Mouse (Mus musculus): ENCODE results near the gene Lgr5. TPM values are rescaled to one million over a fixed set of nuclear protein-coding genes. Genes with fewer than 3 reads are reported as not detected.

The Lgr5 gene
- polyA plus RNA-seq, 1 experiment from 2014 or later = 0.63 TPM

- 54% methylated on average over 4 of the region's 4 CpGs for whole genome bisulfite sequencing (ENCODE audit: insufficient replicate concordance)
- no peak overlapping the region for H3K9ac ChIP-seq (ENCODE audit: low read depth, low read length)
- no peaks in the 10 kb centered on the region for H3K27me3 ChIP-seq (ENCODE audit: control insufficient read depth, insufficient read depth, low read depth, low read length)
- H3K4me2 ChIP-seq (ENCODE audit: low read depth, low read length) = no peak overlapping the region
- H3K9me3 ChIP-seq (replicated peaks; ENCODE audit: control insufficient read depth, low read length) = no peaks in the 10 kb centered on the region; the same call in 1 of the 2 replicates
- no peak overlapping the region for H3K27ac ChIP-seq (ENCODE audit: low read length)
- no peak for ATAC-seq (ENCODE audit: low read depth)
- H3K4me3 ChIP-seq (ENCODE audit: low read depth, low read length) = no peak overlapping the region
- no peaks in the 10 kb centered on the region for H3K4me1 ChIP-seq (ENCODE audit: control insufficient read depth, low read depth, low read length)
- H3K36me3 ChIP-seq (ENCODE audit: control insufficient read depth, insufficient read depth) = no peaks in the 10 kb centered on the region
Measured at GRCm38 (mm10) chr10:115528892-115529291, 58.7 kb downstream of the Lgr5 start.

GRCm38 (mm10) chr10:115521081-115521451 is 66.5 kb downstream of the Lgr5 start:
- Histone ChIP-seq H3K4me2 (ENCODE audit: low read depth, low read length) (no peak overlapping the region), H3K9me3 (replicated peaks; ENCODE audit: control insufficient read depth, low read length) (no peaks in the 10 kb centered on the region), H3K4me3 (ENCODE audit: low read depth, low read length) (no peak overlapping the region), H3K9ac (ENCODE audit: low read depth, low read length) (no peak overlapping the region), H3K4me1 (ENCODE audit: control insufficient read depth, low read depth, low read length) (no peaks in the 10 kb centered on the region), H3K36me3 (ENCODE audit: control insufficient read depth, insufficient read depth) (no peaks in the 10 kb centered on the region), H3K27ac (ENCODE audit: low read length) (no peak overlapping the region), H3K27me3 (ENCODE audit: control insufficient read depth, insufficient read depth, low read depth, low read length) (no peaks in the 10 kb centered on the region)
- no peak for ATAC-seq (ENCODE audit: low read depth)
- 28% methylated on average over 4 of the region's 4 CpGs for WGBS (ENCODE audit: insufficient replicate concordance)

- Histone ChIP-seq H3K9me3 (replicated peaks; ENCODE audit: control insufficient read depth, low read length) (no peaks in the 10 kb centered on the region), H3K4me2 (ENCODE audit: low read depth, low read length) (no peak overlapping the region), H3K9ac (ENCODE audit: low read depth, low read length) (no peak overlapping the region), H3K27ac (ENCODE audit: low read length) (no peak overlapping the region), H3K27me3 (ENCODE audit: control insufficient read depth, insufficient read depth, low read depth, low read length) (no peaks in the 10 kb centered on the region), H3K4me3 (ENCODE audit: low read depth, low read length) (no peak overlapping the region), H3K36me3 (ENCODE audit: control insufficient read depth, insufficient read depth) (no peaks in the 10 kb centered on the region), H3K4me1 (ENCODE audit: control insufficient read depth, low read depth, low read length) (no peaks in the 10 kb centered on the region)
- no peak for ATAC-seq (ENCODE audit: low read depth)
- 62% methylated on average over 17 of the region's 17 CpGs for WGBS (ENCODE audit: insufficient replicate concordance)
Measured at GRCm38 (mm10) chr10:115520200-115521080, 67.1 kb downstream of the Lgr5 start.

- no peaks in the 10 kb centered on the region for H3K4me1 ChIP-seq (ENCODE audit: control insufficient read depth, low read depth, low read length)
- no peak for ATAC-seq (ENCODE audit: low read depth)
- H3K36me3 ChIP-seq (ENCODE audit: control insufficient read depth, insufficient read depth) = no peaks in the 10 kb centered on the region
- no peak overlapping the region for H3K9ac ChIP-seq (ENCODE audit: low read depth, low read length)
- no peaks in the 10 kb centered on the region for H3K27me3 ChIP-seq (ENCODE audit: control insufficient read depth, insufficient read depth, low read depth, low read length)
- no peaks in the 10 kb centered on the region for H3K9me3 ChIP-seq (replicated peaks; ENCODE audit: control insufficient read depth, low read length)
- no peak overlapping the region for H3K4me2 ChIP-seq (ENCODE audit: low read depth, low read length)
- WGBS (ENCODE audit: insufficient replicate concordance) = 71% methylated on average over 3 of the region's 3 CpGs
- H3K4me3 ChIP-seq (ENCODE audit: low read depth, low read length) = no peak overlapping the region
- no peak overlapping the region for H3K27ac ChIP-seq (ENCODE audit: low read length)
Measured at GRCm38 (mm10) chr10:115518845-115519244, 68.7 kb downstream of the Lgr5 start.

GRCm38 (mm10) chr10:115515503-115515902 is 72.1 kb downstream of the Lgr5 start:
- Histone ChIP-seq H3K27me3 (ENCODE audit: control insufficient read depth, insufficient read depth, low read depth, low read length) (no peaks in the 10 kb centered on the region), H3K9ac (ENCODE audit: low read depth, low read length) (no peak overlapping the region), H3K27ac (ENCODE audit: low read length) (no peak overlapping the region), H3K9me3 (replicated peaks; ENCODE audit: control insufficient read depth, low read length) (no peaks in the 10 kb centered on the region), H3K4me2 (ENCODE audit: low read depth, low read length) (no peak overlapping the region), H3K4me1 (ENCODE audit: control insufficient read depth, low read depth, low read length) (no peaks in the 10 kb centered on the region), H3K36me3 (ENCODE audit: control insufficient read depth, insufficient read depth) (no peaks in the 10 kb centered on the region), H3K4me3 (ENCODE audit: low read depth, low read length) (no peak overlapping the region)
- WGBS (ENCODE audit: insufficient replicate concordance) = 62% methylated on average over 7 of the region's 7 CpGs
- ATAC-seq (ENCODE audit: low read depth) = no peak

DNA sequence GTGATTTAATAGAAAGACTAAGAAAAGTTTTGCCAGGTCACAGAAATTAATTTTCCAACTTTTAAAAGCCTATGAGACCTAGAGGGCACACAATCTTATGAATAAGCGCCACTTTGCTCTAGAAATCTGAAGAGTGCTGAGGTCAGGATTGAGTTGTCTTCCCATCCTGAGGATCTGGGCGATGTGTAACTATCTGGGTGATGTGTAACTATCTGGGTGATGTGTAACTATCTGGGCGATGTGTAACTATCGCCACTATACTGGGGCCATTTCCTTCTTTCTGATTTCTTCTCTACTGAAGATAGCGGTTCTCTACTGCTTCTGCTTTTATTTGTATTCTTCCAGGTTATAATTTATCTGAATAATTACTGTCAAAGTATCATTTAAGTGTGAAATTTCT is 76.6 kb downstream of the Lgr5 start:
- no peak overlapping the region for H3K4me3 ChIP-seq (ENCODE audit: low read depth, low read length)
- no peaks in the 10 kb centered on the region for H3K4me1 ChIP-seq (ENCODE audit: control insufficient read depth, low read depth, low read length)
- no peak for ATAC-seq (ENCODE audit: low read depth)
- no peaks in the 10 kb centered on the region for H3K9me3 ChIP-seq (replicated peaks; ENCODE audit: control insufficient read depth, low read length)
- 63% methylated on average over 5 of the region's 5 CpGs for WGBS (ENCODE audit: insufficient replicate concordance)
- no peaks in the 10 kb centered on the region for H3K27me3 ChIP-seq (ENCODE audit: control insufficient read depth, insufficient read depth, low read depth, low read length)
- H3K36me3 ChIP-seq (ENCODE audit: control insufficient read depth, insufficient read depth) = no peaks in the 10 kb centered on the region
- no peak overlapping the region for H3K27ac ChIP-seq (ENCODE audit: low read length)
- no peak overlapping the region for H3K9ac ChIP-seq (ENCODE audit: low read depth, low read length)
- H3K4me2 ChIP-seq (ENCODE audit: low read depth, low read length) = no peak overlapping the region

DNA sequence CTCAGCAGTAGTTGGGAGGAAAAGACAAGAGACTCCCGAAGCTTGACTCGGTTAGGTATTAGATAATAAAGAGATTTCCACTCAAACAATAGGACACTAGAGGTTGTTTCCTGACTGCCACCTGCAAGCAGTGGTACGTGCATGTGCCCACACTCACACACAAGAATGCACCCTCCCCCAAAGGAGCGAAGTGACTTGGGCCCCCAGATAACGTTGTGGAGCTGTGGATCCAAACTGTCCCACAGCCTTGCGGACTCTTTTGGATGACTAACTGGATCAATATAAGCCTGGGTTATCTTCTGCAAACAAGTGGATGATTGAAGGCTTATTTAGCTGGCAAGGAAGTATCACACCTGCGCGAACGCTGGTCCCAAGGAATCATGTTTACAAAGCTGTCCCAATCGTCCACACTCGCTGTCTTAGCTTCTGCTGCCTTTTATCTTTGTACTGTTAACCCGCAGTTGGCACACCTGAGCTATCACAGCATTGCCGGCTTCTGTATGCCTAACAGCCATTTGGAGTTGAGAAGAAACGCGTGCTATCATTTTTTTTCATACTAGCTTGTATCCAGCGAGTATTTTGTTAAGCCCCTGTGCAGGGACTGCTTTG is 81.8 kb downstream of the Lgr5 start:
- ATAC-seq (ENCODE audit: low read depth) = no peak
- no peak overlapping the region for H3K27ac ChIP-seq (ENCODE audit: low read length)

GRCm38 (mm10) chr10:115505155-115505554 is 82.4 kb downstream of the Lgr5 start:
- no peaks in the 10 kb centered on the region for H3K27me3 ChIP-seq (ENCODE audit: control insufficient read depth, insufficient read depth, low read depth, low read length)
- no peak overlapping the region for H3K27ac ChIP-seq (ENCODE audit: low read length)
- ATAC-seq (ENCODE audit: low read depth) = no peak
- no peak overlapping the region for H3K4me3 ChIP-seq (ENCODE audit: low read depth, low read length)
- H3K4me2 ChIP-seq (ENCODE audit: low read depth, low read length) = no peak overlapping the region
- no peaks in the 10 kb centered on the region for H3K4me1 ChIP-seq (ENCODE audit: control insufficient read depth, low read depth, low read length)
- WGBS (ENCODE audit: insufficient replicate concordance) = 52% methylated on average over 10 of the region's 10 CpGs
- H3K36me3 ChIP-seq (ENCODE audit: control insufficient read depth, insufficient read depth) = no peaks in the 10 kb centered on the region
- no peak overlapping the region for H3K9ac ChIP-seq (ENCODE audit: low read depth, low read length)
- H3K9me3 ChIP-seq (replicated peaks; ENCODE audit: control insufficient read depth, low read length) = no peaks in the 10 kb centered on the region

More for the DNA sequence above, 81.8 kb downstream of the Lgr5 start:
- Histone ChIP-seq H3K4me1 (ENCODE audit: control insufficient read depth, low read depth, low read length) (no peaks in the 10 kb centered on the region), H3K9me3 (replicated peaks; ENCODE audit: control insufficient read depth, low read length) (no peaks in the 10 kb centered on the region), H3K4me2 (ENCODE audit: low read depth, low read length) (no peak overlapping the region), H3K27me3 (ENCODE audit: control insufficient read depth, insufficient read depth, low read depth, low read length) (no peaks in the 10 kb centered on the region), H3K4me3 (ENCODE audit: low read depth, low read length) (no peak overlapping the region), H3K9ac (ENCODE audit: low read depth, low read length) (no peak overlapping the region), H3K36me3 (ENCODE audit: control insufficient read depth, insufficient read depth) (no peaks in the 10 kb centered on the region)
- WGBS (ENCODE audit: insufficient replicate concordance) = 62% methylated on average over 16 of the region's 16 CpGs

DNA sequence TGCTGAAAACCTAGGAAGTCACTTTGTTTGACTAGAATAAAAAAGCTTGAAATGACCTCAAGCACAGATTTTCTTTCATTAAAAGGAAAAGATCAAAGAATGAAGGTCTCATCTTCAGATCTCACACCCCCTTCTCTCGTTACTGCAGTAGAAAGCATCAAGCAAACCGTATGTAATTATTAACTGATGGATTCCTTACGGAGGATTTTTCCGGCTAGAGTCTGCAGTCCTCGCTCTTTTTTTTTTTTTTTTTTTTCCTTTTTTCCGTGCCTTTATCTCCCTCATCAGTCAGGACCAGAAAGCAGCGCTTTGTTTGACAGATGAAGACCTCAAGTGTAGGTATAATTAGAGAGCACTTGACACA is 93.8 kb downstream of the Lgr5 start:
- Histone ChIP-seq H3K27ac (ENCODE audit: low read length) (no peak overlapping the region), H3K36me3 (ENCODE audit: control insufficient read depth, insufficient read depth) (no peaks in the 10 kb centered on the region), H3K4me1 (ENCODE audit: control insufficient read depth, low read depth, low read length) (no peaks in the 10 kb centered on the region), H3K9me3 (replicated peaks; ENCODE audit: control insufficient read depth, low read length) (no peaks in the 10 kb centered on the region), H3K4me3 (ENCODE audit: low read depth, low read length) (no peak overlapping the region), H3K9ac (ENCODE audit: low read depth, low read length) (no peak overlapping the region), H3K27me3 (ENCODE audit: control insufficient read depth, insufficient read depth, low read depth, low read length) (no peaks in the 10 kb centered on the region), H3K4me2 (ENCODE audit: low read depth, low read length) (no peak overlapping the region)
- WGBS (ENCODE audit: insufficient replicate concordance) = 33% methylated on average over 7 of the region's 7 CpGs
- ATAC-seq (ENCODE audit: low read depth) = no peak
